Mouse (Mus musculus): ENCODE results near the gene Hspa1b. TPM values are rescaled to one million over a fixed set of nuclear protein-coding genes. Genes with fewer than 3 reads are reported as not detected.
A peak's percentile ranks its signal among the peaks of the same experiment; 100 is the strongest.

The Hspa1b gene
- total and polyA plus RNA-seq, 3 experiments = 0.08 to 0.15 TPM; not detected in 1

DNA sequence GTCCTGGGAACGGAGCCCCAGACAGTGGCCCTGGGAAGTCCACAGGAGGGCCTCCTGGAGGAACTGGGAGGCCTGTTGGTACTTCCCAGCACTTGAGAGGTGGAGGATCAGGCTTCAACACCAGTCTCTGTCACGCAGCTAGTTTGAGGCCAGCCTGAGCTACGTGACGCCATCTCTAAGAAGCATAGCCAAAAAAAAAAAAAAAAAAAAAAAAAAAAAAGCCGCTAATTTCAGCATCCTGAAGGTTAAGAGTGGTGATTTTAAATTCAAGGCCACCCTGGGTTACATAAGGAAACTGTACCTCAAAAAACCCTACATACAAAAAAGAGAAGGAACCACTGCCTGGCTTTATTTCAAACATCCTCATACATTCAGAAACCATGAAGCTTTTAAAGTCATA is 34.8 kb downstream of the Hspa1b start:
- no peaks in the 10 kb centered on the region for H3K79me2 ChIP-seq (replicated peaks; ENCODE audit: control insufficient read depth, extremely low read depth, insufficient read depth, poor library complexity, severe bottlenecking)
- no peak overlapping the region for H3K9ac ChIP-seq (ENCODE audit: insufficient read depth, low read depth)
- no peak overlapping the region for H3K27ac ChIP-seq (ENCODE audit: insufficient read depth, low read depth)
- peaks cover 0 to 3% of the 10 kb centered on the region in 2 experiments for H3K36me3 ChIP-seq (replicated peaks in 1 of 2; ENCODE audit: control insufficient read depth in 1 of 2, insufficient read depth in 1 of 2, low read length in 1 of 2)
- no peak overlapping the region for H3K4me3 ChIP-seq (replicated peaks in 1 of 3; ENCODE audit: low read depth in 2 of 3, low read length in 2 of 3, poor library complexity in 1 of 3)
- H3K27me3 ChIP-seq (replicated peaks) = no peaks in the 10 kb centered on the region
- H3K4me1 ChIP-seq (ENCODE audit: control insufficient read depth in 1 of 2, insufficient read depth in 2 of 2) = peaks cover 19 to 25% of the 10 kb centered on the region in 2 experiments
- dilution Hi-C loops (cut with MboI; ENCODE audit: extremely low pct_ligation_motif_present, extremely low pct_unique_long_range_greater_than_20kb, low sequenced_read_pairs) = no loop called here
- no peaks in the 10 kb centered on the region for H3K9me3 ChIP-seq (replicated peaks; ENCODE audit: low read length)
- TF ChIP-seq ZNF384 (IDR thresholded peaks at IDR 0.05; ENCODE audit: low read depth, low read length) = peak; percentile 72
- no peak for TF ChIP-seq E2F4 (IDR thresholded peaks at IDR 0.05; ENCODE audit: insufficient replicate concordance, low read depth, low read length)
- in situ Hi-C loops (cut with MboI; ENCODE audit: low pct_ligation_motif_present, low pct_unique_long_range_greater_than_20kb, low sequenced_read_pairs) = no loop called here
- DNase-seq (ENCODE audit: extremely low read depth) = no peak
- no peak overlapping the region for H3K4me2 ChIP-seq (ENCODE audit: insufficient read depth, low read depth, poor library complexity, severe bottlenecking)

DNA sequence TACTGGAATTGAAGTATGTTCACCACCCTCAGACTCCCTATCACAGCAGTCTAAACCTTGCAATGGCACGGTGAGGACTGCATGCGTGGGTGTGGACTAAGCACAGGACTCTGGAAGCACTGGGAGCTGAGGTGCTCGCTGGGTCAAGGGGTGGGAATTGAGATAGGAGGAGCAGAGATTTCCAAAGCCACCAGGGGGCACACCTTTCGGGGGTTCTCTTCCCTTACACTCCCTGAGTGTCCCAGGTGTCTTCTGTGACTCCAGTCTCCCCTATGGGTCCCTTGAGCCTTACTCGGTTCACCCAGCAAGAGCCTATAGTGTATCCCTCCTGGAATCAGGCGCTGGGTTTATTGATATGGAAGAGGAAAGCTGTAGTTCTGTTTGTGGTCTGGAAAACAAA is 36.1 kb downstream of the Hspa1b start:
- Histone ChIP-seq H3K27me3 (replicated peaks) (no peaks in the 10 kb centered on the region), H3K9ac (ENCODE audit: insufficient read depth, low read depth) (no peak overlapping the region), H3K4me2 (ENCODE audit: insufficient read depth, low read depth, poor library complexity, severe bottlenecking) (peak overlapping the region; percentile 60), H3K27ac (ENCODE audit: insufficient read depth, low read depth) (no peak overlapping the region), H3K4me1 (ENCODE audit: control insufficient read depth in 1 of 2, insufficient read depth in 2 of 2) (peaks cover 19 to 25% of the 10 kb centered on the region in 2 experiments), H3K4me3 (replicated peaks in 1 of 3; ENCODE audit: low read depth in 2 of 3, low read length in 2 of 3, poor library complexity in 1 of 3) (no peak overlapping the region), H3K9me3 (replicated peaks; ENCODE audit: low read length) (no peaks in the 10 kb centered on the region), H3K79me2 (replicated peaks; ENCODE audit: control insufficient read depth, extremely low read depth, insufficient read depth, poor library complexity, severe bottlenecking) (no peaks in the 10 kb centered on the region), H3K36me3 (replicated peaks in 1 of 2; ENCODE audit: control insufficient read depth in 1 of 2, insufficient read depth in 1 of 2, low read length in 1 of 2) (peaks cover 0 to 3% of the 10 kb centered on the region in 2 experiments)
- in situ Hi-C loops (cut with MboI; ENCODE audit: low pct_ligation_motif_present, low pct_unique_long_range_greater_than_20kb, low sequenced_read_pairs) (no loop called here), dilution Hi-C loops (cut with MboI; ENCODE audit: extremely low pct_ligation_motif_present, extremely low pct_unique_long_range_greater_than_20kb, low sequenced_read_pairs) (no loop called here)
- TF ChIP-seq RAD21 (IDR thresholded peaks at IDR 0.05; ENCODE audit: low read depth, low read length) (peak; percentile 21), ZNF384 (IDR thresholded peaks at IDR 0.05; ENCODE audit: low read depth, low read length) (no peak), POLR2AphosphoS2 (IDR thresholded peaks at IDR 0.05; ENCODE audit: low read depth, low read length) (no peak), POLR2A (IDR thresholded peaks at IDR 0.05; ENCODE audit: low read depth, low read length) (no peak), EP300 (IDR thresholded peaks at IDR 0.05; ENCODE audit: low read length) (no peak), E2F4 (IDR thresholded peaks at IDR 0.05; ENCODE audit: insufficient replicate concordance, low read depth, low read length) (no peak), MEF2A (IDR thresholded peaks at IDR 0.05; ENCODE audit: borderline replicate concordance, low read depth, low read length) (no peak), TBP (conservative IDR thresholded peaks at IDR 0.05; ENCODE audit: low read depth, low read length) (no peak), PAX5 (IDR thresholded peaks at IDR 0.05; ENCODE audit: low read length) (no peak), CTCF (conservative IDR thresholded peaks at IDR 0.05 in 1 of 2, IDR thresholded peaks at IDR 0.05 in 1 of 2; ENCODE audit: low read depth in 2 of 2, low read length in 2 of 2) (peak; percentile 9 to 63; a peak in 2 of 4 replicates), SMC3 (IDR thresholded peaks at IDR 0.05; ENCODE audit: low read depth, low read length) (peak; percentile 55), NELFE (IDR thresholded peaks at IDR 0.05; ENCODE audit: low read depth, low read length) (no peak), KAT2A (IDR thresholded peaks at IDR 0.05; ENCODE audit: insufficient replicate concordance, low read length) (no peak), MXI1 (IDR thresholded peaks at IDR 0.05; ENCODE audit: low read depth, low read length) (no peak), GABPA (IDR thresholded peaks at IDR 0.05; ENCODE audit: insufficient replicate concordance, low read depth, low read length) (no peak)
- peak; percentile 36 for DNase-seq (ENCODE audit: extremely low read depth)
